Mouse (Mus musculus): Measurements from ENCODE around the gene 4930558K02Rik.

DNA sequence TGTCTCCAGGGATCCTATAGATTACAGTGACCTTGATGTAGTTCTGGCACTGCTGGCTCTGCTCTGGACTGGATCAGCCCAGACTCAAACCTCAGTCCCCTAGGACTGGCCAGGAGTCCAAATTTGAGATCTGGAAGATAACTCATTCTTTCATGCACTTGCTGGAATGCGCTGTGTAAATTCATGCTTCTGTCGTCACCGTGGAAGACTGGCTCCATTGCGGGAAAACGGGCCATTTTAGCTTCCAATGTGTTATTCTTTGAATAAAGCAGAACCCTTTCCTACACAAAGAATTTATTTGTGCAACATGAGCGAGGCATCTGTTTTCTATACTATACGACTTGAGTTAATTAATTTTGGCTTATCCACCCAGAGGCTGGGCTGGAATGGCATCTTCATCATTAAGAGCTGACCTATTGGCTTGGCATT lies 40.9 kb upstream of the 4930558K02Rik start:
- TF ChIP-seq CTCF (IDR thresholded peaks at IDR 0.05; ENCODE audit: low read depth) (no peak), EP300 (IDR thresholded peaks at IDR 0.05; ENCODE audit: low read depth) (no peak)

Measured in heart, postnatal 0 days (tissue).